8 mouse cellular contexts compared by ENCODE assay signal in genomic region chr7:112023150-112023600, GRCm38 (mm10). TPM values are rescaled to one million over a fixed set of nuclear protein-coding genes. Genes with fewer than 3 reads are reported as not detected.
A peak's percentile ranks its signal among the peaks of the same experiment; 100 is the strongest.
DNase-seq lines count a peak whose midpoint lies in the region; ATAC-seq lines count a peak whose summit lies in the region.

Usp47 (plus strand) TSS chr7:112023504.

- no peaks in the 10 kb centered on the region for H3K36me3 ChIP-seq in hindbrain, embryonic 14.5 days (replicated peaks; ENCODE audit: control insufficient read depth, insufficient read depth)

- ATAC-seq in hindbrain, embryonic 14.5 days (ENCODE audit: low FRiP score), result peak; percentile 92

- H3K27ac ChIP-seq in hindbrain, embryonic 14.5 days, result peak within 1 kb of the TSS; percentile 96

- H3K27me3 ChIP-seq in hindbrain, embryonic 14.5 days (ENCODE audit: control insufficient read depth, insufficient read depth, low read length), result no peaks in the 10 kb centered on the region

- H3K9me3 ChIP-seq in hindbrain, embryonic 14.5 days (ENCODE audit: control insufficient read depth, low read length), result no peaks in the 10 kb centered on the region

- peaks cover 32% of the 10 kb centered on the region for H3K4me1 ChIP-seq in hindbrain, embryonic 14.5 days (replicated peaks; ENCODE audit: control insufficient read depth, insufficient read depth, low read length)

- peak within 1 kb of the TSS; percentile 81 for H3K4me3 ChIP-seq in hindbrain, embryonic 14.5 days (replicated peaks; ENCODE audit: low read length)

- H3K9ac ChIP-seq in hindbrain, embryonic 14.5 days, result peak within 1 kb of the TSS; percentile 95

- peak within 1 kb of the TSS; percentile 92 for H3K4me2 ChIP-seq in hindbrain, embryonic 14.5 days (replicated peaks)

- peak; percentile 86 for DNase-seq in T-cell, adult 2 months (ENCODE audit: low spot score)
- peak; percentile 92 to 94 for DNase-seq in cerebellum, postnatal 25 days
- DNase-seq in frontal cortex, postnatal 36 days (ENCODE audit: low spot score in 2 of 2), result peak; percentile 77 to 87
- peak; percentile 79 for DNase-seq in hindbrain, embryonic 14.5 days (ENCODE audit: low spot score)
- DNase-seq in layer of hippocampus, postnatal 36 days, result peak; percentile 77 to 79
- peak; percentile 76 for DNase-seq in lung, postnatal 25 days (ENCODE audit: low spot score)
- DNase-seq in retina, adult 2 months (ENCODE audit: low read depth, low spot score), result peak; percentile 61
- DNase-seq in thymus, postnatal 36 days, result peak; percentile 89 to 90

- 0% methylated on average over 47 of the region's 54 CpGs for WGBS in hindbrain, embryonic 14.5 days

RNA-seq across cellular contexts. Expression of gene Usp47, which starts in this region (rescaled TPM):
- 94.8 and 97.2 TPM in 2 replicates for polyA plus RNA-seq in hindbrain, embryonic 14.5 days (2014; fragmentation: Nextera tagmentation; extraction: Ambion mirVana)
- 10 to 100 TPM; 65.5 to 65.9 TPM for total RNA-seq in layer of hippocampus, postnatal 36 days (2021)

Comparison
In these comparisons a context has a peak if more than half of its experiments do, and no peak if none do; other contexts are left out.
1. Peak in every context shown above with its lines: DNase-seq, ATAC-seq, H3K4me3 ChIP-seq and H3K27ac ChIP-seq.